Mouse (Mus musculus) fibroblast of lung, adult 2 months (primary cell): ENCODE measurements around the gene Atp1b1.

ENCODE experiments used
- DNase-seq: peaks from one replicate; pipeline ENCODE4 v3.0.0-alpha.2; 2011; ENCODE audit warnings: low read depth

The Atp1b1 gene

DNA sequence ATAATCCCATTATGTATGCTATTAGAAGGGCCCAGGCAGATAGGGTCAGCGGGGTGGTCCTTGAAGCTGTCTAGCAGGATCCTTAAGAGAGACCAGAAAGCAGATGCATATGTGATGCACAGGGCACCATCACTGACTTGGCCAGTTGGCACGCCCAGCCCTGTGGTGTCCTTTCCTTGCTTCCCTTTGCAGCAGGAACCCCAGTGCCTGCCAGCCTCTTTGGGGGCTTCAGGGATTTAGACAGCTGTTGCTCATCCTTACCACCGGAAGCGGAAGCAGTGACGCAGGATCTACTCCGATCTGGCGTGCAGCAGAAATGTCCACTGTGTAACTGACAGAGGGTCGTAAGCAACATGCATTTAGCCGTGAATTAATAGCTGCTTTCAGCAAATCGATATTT lies 9.3 kb upstream of the Atp1b1 start:
- DNase-seq = no peak

DNA sequence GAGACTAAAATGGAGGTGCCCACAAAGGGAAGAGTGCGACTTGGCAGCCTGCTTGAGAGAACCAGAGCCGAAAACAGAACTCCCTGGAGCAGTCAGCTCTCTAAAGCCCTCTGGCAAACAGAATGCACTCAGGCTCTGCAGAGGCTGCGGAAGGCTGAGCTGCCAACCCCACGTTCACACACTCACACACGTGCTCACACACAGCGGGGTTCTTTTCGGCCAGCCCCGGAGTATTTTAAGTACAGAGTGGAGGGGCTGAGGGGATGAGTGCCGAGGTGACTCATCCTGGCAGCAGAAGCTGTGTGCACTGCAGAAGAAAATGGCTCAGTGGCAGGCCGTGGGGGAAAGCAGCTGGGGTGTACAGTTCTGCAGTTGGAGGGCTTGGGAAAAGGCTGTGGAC lies 3.6 kb upstream of the Atp1b1 start:
- peak; percentile 33 for DNase-seq

DNA sequence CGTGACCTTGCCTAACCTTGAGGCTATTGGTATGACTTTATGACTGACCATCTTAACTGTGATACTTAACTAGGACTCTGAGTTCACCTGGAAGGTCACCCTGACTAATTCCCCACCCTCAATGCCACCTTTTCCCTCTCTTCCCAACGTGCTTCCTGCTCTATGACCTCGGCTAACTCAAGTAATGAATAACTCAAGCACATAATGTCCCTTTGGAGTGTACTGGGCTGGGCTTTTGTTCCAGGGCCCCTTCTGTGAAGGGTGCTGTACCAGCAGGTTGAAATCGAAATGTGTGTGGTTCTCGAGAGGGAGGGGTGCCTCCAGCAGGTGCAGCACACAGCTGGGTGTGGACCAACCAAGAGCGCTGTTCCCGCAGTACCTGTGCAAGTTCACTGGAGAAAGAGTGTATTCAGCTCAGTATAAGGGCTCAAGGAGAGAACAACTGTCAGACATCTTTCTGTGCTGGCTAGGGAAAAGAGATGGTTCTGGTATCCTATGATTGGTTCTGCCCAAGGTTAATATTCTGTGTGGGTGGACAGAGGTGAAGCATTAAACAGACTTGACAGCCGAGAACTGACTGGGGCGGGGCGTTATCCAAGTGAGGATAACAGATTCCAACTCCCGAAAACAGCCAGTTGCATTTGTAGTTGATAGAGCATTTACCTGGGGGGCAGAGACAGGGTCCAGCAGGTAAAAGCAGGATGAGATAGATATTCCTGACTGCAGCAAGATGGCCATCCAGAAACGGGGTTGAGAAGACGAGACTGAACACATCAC lies 3.0 kb upstream of the Atp1b1 start:
- no peak for DNase-seq

DNA sequence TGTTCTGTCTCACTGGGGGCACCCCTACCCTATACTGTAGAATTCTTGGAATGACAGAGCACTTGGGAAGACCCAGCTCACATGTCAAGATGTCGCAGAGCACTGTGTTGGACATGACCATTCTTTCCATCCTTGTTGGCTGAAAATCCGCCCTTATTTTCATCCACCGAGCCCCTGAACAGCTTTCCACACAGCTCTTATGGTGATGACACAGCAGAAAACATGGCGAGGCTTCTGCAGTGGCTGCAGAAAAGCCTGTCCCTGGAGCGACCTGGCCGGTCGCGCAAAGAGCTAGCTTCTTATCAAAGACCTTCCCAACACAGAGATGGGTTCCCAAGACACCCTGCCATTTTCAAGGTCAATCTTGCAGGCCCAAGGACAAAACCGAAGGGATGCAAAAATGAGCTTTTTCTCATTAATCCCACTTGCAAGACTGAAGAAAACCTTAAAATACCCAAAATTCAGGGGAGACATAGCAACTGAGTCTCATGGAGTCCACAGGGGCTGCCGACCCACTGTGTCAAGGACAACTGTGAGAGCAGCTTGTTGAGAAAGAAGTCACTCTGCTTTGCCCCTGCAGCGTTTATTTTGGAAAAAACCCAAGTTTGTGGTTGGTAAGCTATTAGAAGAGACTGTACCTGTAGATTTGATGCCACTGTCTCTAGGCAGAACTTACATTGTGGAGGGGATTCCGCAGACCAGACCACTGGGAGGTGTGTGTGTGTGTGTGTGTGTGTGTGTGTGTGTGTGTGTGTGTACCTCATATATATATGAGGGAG lies 1.2 kb upstream of the Atp1b1 start:
- no peak for DNase-seq

DNA sequence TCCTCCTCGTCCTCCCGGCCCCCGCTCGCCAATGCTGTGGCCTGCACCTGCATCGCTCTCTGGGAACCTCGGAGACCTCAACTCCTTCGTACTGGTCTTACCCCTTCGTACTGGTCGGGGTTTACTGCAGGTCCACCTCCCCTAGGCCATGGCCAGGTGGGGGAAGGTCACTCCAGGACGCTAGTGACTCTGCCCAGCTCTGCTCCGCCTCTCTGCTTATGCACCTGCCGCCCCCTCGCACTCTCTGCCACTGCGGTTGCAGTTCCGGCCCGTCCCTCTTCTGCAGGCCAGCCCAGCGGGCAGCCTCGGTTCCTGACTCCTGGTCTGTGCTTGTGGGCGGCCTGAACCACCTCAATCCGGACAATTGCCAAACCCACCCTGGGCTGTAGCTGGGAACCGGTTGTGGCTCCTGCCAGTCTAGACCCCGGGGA lies 481 bp upstream of the Atp1b1 start:
- DNase-seq = no peak

DNA sequence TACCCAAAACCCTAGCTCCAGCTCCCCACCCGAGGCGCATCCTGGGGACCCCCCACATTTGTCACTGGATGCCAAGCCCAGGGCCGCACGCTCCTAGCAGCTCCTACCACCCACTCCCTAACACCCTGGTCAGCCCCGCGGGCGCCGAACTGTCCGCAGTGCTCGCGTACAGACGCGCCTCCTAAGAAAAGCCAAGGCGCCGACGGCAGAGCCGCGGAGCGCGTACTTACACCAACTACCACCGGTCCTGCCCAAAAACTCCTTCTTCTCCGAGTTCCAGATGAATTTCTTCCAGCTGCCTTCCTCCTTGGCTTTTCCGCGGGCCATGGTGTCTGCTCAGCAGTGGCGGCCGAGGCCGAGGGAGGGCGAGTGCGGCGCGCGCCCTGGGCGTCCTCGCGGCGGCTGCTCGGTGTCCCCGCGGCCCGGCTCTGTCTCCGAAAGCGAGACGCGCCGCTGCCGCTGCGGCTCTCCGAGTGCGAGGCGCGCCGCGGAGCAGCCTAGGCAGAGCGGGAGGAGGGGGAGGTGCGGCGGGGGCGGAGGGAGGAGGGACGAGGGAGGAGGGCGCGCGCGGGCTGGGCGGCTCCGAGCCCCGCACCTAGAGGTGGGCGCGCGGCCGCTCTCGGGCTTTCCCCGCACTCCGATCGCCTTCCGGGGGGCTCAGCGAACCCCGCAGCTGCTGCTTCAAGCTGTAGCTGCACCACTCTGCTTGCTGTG lies 467 bp downstream of the Atp1b1 start:
- DNase-seq = no peak

DNA sequence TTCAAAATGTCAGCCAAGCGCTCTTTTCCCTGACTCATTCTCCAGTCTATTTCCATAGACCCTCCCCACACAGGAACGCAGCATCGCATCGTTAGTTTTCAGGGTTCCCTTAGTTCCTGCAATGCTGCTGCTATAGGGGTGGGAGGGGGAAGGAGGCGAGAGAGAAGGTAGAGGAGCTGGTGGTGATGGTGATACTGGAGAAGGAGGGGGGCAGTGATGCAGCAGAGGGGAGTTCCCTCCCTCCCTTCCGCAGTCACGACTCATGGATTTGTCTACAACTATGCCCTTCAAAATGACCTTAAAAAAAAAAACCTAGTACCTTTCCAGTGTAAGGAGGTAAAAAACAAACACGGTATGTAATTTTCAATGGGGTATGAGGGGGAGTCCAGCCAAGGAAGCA lies 1.4 kb downstream of the Atp1b1 start:
- no peak for DNase-seq

DNA sequence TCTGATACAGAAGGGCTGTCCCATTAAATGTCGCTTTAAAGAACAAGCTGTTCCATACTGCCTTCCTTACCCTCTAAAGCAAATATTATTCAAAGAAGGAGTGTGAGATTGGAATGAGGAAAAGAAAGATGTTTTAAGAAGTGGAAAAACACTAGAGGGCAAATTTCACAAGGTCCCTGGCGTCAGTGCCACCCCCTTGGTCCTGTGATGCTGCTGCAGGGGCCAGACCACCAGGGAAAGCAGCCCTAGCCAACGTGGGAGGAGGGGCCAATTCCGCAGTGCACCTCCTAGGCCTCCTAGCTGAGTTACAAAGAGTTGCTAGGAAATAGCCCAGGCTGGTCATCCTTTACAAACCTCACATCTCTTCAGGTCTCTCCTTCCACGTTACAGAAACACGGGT lies 2.1 kb downstream of the Atp1b1 start:
- no peak for DNase-seq

DNA sequence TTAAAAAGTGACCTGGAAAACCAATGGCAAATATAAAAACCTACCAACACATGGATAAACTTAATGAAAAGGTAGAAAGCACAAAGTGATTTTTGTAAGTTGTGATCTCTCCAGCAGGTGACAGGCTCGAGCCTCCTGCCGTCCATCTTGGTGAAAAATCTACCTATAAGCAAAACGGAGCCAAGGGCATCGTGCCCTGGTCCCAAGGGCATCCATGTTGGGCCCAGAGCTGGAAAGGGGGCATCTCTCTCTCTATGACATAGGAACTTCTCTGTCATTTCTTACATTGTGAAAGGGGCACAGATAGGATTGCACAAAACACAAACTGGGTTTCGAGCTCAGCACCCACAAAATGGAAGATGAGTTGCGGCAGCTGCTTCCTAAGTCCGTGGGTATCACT lies 2.5 kb downstream of the Atp1b1 start:
- no peak for DNase-seq

DNA sequence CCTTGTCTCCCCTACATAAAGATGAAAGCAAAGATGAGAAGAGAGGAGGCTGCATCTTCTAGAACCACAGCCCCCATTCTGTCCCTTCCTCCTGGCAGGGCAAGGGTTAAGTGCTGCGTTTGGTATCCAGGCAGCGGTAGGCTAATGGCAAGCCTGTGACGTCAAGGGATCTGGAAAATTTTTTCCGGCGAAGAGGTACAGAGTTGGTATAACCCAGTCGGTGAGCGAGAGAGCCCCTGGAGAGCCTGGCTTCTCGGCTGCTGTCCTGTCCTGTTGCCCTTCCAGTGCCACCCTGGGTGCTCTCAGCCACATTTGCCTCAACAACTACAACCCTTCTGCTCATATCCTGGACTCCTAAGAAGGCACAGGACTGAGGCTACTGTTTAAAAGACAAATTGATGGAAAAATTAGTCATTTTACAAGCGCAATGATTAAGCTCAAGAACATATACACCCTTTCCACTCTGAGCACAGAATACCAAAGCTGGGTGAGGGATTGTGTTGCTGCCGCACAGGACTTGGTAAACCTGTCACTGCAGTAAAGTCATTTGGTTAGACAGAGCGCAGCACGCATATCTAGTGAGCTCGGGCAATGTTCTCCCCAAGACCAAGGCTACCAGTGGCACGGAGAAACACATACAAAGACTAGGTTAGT lies 3.3 kb downstream of the Atp1b1 start:
- no peak for DNase-seq

DNA sequence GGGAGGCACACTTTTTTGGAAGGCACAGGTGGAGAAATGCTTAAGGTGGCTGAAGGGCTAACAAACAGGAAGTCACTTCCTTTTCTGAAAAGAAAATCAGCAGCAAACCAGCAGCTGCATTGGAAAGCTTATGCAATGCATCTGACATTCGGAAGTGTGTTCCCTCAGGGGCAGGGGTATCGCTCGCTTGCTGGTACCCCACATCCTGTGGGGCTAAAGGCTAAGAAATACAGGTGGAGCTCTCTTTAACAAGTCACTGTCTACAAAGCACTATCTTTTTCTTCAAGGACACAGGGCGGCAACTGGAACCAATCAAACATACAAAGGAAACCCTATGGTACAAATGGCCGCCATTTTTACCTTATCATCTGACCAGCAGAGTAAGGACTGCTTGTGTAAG lies 4.4 kb downstream of the Atp1b1 start:
- no peak for DNase-seq

DNA sequence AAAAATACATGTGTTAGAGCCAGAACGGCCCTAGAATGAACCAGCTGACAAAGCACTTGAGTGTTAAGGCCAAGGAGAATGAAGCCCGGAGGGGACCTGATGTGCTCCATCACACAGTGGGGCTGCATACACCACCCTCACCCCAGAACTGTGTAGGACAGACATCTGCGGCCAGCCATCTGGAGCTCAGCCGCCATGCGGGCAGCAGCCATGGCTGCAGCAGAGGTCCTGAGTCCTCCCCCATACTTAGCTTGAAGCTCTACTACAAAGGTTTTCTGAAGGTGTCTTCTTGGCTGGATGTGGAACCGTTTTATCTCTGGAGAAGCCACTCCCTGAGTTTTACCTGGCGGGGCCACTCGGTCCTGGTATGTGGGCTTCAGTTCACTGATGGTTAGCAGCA lies 5.0 kb downstream of the Atp1b1 start:
- no peak for DNase-seq

DNA sequence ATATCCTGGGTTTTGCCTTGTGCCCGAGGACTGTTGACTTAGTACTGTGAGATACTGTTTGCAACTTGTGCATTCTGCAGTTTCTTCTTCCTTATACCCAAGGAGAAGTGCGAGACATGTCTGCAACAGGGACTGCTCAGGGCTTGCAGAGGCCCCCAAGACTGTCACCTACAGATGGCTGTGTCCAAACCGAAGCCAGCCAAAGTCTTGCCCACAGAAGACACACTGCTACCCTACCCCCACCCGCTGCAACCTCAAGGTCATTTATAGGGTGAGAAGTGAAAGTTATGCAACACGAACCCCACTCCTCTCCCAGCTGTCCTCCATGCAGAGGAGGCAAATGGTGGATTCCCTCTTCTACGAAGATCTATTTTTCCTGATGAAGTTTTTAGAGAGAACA lies 5.6 kb downstream of the Atp1b1 start:
- no peak for DNase-seq

DNA sequence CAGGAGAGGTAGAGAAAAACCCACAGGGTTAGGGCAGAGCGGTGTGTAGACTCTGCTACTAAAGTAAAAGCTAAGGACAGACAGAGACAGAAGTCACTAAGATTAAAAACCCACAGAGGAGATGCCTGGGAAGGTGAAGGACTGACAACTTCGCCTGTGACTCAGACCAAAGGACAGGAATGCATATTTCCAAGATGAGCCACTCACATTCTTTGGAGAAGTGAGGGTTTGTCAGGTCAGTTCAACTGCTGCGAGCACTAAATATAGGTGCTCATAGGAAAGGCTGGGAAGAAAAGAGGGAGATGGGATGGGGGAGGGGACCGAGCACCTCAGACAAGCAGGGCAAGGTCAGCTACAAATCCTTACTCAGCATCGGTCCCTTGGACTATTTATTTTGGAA lies 6.8 kb downstream of the Atp1b1 start:
- DNase-seq = no peak

DNA sequence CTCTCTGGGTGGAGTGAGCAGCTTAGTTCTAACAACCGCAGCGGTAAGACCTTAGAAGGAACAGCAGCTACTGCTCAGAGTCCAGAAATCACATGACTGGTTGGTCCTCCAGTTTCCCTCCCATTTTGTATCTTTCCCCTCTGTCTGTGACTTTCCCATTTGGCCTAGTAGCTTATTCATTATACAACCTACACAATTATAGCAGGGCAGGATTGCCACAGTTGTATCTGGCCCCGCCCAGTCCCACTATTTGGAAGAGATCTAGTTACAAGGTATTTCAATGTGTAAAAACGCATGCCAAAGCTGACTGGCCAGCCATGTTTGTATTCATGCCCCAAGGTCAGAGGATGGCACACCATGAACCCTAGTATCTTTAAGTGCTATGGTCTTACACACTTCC lies 7.5 kb downstream of the Atp1b1 start:
- no peak for DNase-seq

DNA sequence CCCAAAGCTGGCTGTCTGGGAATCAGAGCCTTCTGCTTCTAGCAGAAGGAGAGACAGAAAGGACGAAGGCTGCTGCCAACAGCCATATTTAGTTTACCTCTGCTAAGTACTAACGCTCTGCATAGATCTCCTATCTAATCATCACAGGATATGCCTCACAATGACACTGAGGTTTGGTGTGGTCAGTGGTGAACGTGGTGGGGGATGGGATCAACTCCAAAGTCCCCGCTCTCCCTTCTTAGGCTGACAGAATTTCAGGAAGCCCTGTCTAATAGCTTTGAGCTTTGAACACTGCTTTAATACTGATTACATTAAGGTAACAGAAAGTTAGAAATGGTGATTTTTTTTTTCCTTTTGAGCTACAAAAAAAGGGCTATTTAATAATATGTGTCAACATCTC lies 7.9 kb downstream of the Atp1b1 start:
- no peak for DNase-seq

DNA sequence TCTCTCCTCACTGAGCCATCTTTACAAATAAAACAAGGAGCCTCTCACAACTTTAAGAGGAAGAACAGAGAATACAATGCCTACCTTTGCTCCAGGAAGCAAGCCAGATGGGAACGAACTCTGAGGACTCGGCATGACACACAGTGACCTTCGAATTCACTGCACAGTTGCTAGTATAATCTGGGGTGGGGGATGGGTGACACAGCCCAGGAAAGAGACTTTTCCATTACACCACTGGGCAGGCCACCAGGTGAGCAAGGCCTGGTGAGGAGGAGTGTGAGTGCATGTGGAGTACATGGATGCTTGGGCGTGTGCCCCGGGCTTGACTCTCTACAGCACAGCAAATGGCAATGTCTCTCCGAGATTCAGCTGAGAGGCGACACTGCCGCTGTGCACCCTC lies 8.5 kb downstream of the Atp1b1 start:
- no peak for DNase-seq

DNA sequence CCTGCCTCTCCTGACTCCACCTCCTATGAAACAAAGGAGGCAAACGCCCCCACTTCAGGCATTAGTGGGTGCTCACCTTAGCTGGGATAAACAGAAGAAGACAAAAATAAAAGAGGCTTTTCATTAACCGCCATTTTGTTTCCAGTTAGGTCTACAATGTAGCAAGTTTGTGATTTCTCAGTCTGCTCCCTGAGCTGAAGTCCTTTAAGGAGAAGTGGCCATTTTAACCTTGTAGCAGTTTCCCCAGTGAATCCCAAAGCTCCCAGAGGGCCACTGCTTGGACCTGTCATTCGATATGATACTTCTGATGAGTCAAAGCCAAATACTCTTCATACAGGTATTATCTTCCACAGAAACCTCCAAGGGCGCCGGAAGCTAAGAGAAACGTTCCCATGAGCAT lies 10.6 kb downstream of the Atp1b1 start:
- DNase-seq = no peak

DNA sequence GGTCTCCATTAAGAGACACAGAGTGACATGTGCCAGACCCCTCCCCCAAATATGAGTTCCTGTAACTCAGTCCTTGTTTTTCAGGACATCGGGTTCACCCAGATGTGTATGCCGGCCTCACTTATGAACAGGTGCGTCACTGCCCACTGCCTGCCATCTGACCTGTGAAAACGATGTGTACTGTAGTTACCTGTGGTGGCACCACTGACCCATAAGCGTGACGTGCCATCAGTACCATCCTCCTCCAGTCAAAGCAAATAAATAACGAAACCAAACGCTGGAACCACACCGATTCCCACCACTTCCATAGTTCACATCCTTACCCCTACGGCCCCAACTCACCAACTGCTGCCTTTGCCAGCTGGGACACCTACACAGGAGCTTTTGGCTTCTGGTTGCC lies 11.6 kb downstream of the Atp1b1 start:
- no peak for DNase-seq

DNA sequence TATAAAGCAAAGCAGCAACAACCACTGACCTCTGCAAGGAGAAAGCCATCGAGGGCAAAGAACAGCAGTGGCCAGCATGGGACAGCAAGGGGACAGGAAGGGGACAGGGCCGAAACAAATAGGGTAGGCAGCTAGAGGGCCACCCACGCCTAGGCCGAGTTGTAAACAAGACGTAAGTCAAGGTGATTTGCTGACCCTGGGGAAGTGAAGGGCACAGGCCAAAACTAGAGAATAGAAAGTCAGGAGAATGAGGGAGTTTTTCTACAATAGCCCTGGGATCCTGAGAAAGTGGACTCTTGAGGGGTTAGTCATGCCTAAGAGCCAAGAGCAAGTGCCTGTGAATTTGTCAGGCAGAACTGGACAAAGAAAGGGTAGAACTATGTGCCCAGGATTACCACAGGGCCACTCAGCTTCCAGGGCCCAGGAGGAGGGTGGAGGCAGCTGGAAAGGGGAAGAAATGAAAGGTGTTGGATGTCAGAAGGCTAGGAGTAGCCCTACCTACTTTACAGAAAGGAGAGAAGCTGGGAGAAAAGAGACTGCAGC lies 12.5 kb downstream of the Atp1b1 start:
- no peak for DNase-seq

DNA sequence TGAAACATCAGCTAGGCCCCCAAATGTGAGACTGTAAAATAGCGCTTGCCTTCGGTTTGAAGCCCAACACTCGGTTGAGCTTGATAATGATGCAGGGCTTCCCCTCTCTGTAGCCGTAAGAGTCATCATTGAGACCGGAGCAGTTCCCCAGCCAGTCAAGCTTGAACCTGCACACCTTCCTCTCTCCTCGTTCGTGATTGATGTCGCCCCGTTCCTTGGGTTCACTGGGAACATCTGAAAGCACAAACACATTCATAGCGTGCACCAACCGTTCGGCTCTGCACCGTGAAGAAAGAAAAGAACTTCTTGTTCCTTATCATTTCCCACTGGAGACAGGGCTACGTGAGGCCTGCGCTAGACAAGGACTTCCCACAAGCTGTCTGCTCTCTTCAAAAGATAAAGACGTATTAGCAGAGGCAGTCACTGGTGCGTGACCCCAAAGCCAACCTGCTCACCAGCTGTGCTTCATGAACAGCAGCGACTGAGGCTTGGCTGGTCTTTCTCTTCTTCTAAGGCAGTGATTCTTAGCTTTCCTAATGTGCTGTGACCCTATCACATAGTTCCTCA lies 16.7 kb downstream of the Atp1b1 start:
- no peak for DNase-seq
